14 mouse cellular contexts compared by ENCODE assay signal in genomic region chr9:63843431-63843830, GRCm38 (mm10).
DNase-seq lines count a peak whose midpoint lies in the region; ATAC-seq and TF ChIP-seq lines count a peak whose summit lies in the region.
"Had no signal": no experiment of that assay in that cellular context is flagged by ENCODE, and none has a peak within 500 bp of the region (broad histone marks: within the 10 kb centered on the region; RNA-seq: fewer than 3 reads in every experiment).

No protein-coding gene starts in this region.

- no peak overlapping the region for H3K4me3 ChIP-seq in forebrain, embryonic 15.5 days
- H3K4me3 ChIP-seq in forebrain, embryonic 11.5 days (ENCODE audit: low read depth, low read length): no peak overlapping the region
- H3K4me3 ChIP-seq in intestine, embryonic 15.5 days (replicated peaks): no peak overlapping the region
- no peak overlapping the region for H3K4me3 ChIP-seq in intestine, postnatal 0 days (ENCODE audit: low read depth, low read length)
- no peak overlapping the region for H3K4me3 ChIP-seq in midbrain, embryonic 15.5 days
- H3K4me3 ChIP-seq in midbrain, embryonic 10.5 days: no peak overlapping the region
- H3K4me3 ChIP-seq: heart, embryonic 15.5 days; midbrain, embryonic 12.5 days; neural tube, embryonic 13.5 days; stomach, embryonic 15.5 days had no signal

- H3K27me3 ChIP-seq in forebrain, embryonic 15.5 days: 0 out of 2 replicates have a peak, but pooled peaks cover 7% of the 10 kb centered on the region
- no peaks in the 10 kb centered on the region for H3K27me3 ChIP-seq in forebrain, embryonic 11.5 days (ENCODE audit: control insufficient read depth, insufficient read depth, low read length)
- H3K27me3 ChIP-seq in intestine, embryonic 15.5 days (replicated peaks): no peaks in the 10 kb centered on the region
- no peaks in the 10 kb centered on the region for H3K27me3 ChIP-seq in intestine, postnatal 0 days (replicated peaks; ENCODE audit: control insufficient read depth, insufficient read depth, low read length)
- H3K27me3 ChIP-seq in midbrain, embryonic 15.5 days (replicated peaks): no peaks in the 10 kb centered on the region
- H3K27me3 ChIP-seq in midbrain, embryonic 10.5 days (ENCODE audit: low read depth, poor library complexity, severe bottlenecking): 0 out of 2 replicates have a peak, but pooled peaks cover 9% of the 10 kb centered on the region
- H3K27me3 ChIP-seq: Patski had no signal

- ATAC-seq in forebrain, embryonic 15.5 days (replicated peaks): peak; percentile 23; the same call in 1 of the 2 replicates
- no peak for ATAC-seq in forebrain, embryonic 11.5 days (replicated peaks; ENCODE audit: low FRiP score)
- 0 out of 2 replicates have a peak, but pooled peaks have one; percentile 10 for ATAC-seq in intestine, embryonic 15.5 days
- no peak for ATAC-seq in intestine, postnatal 0 days
- 0 out of 2 replicates have a peak, but pooled peaks have one; percentile 11 for ATAC-seq in midbrain, embryonic 15.5 days (replicated peaks)

- DNase-seq in forebrain, embryonic 11.5 days (ENCODE audit: low spot score): no peak
- no peak for DNase-seq in midbrain, embryonic 10.5 days (ENCODE audit: low spot score)
- no peak for DNase-seq in cerebellum, postnatal 14 days

- no peaks in the 10 kb centered on the region for H3K36me3 ChIP-seq in forebrain, embryonic 15.5 days
- H3K36me3 ChIP-seq in forebrain, embryonic 11.5 days (ENCODE audit: control insufficient read depth, insufficient read depth, low read length): no peaks in the 10 kb centered on the region
- H3K36me3 ChIP-seq in intestine, embryonic 15.5 days: no peaks in the 10 kb centered on the region
- no peaks in the 10 kb centered on the region for H3K36me3 ChIP-seq in intestine, postnatal 0 days (ENCODE audit: control insufficient read depth, insufficient read depth)
- H3K36me3 ChIP-seq in midbrain, embryonic 15.5 days (replicated peaks): no peaks in the 10 kb centered on the region
- no peaks in the 10 kb centered on the region for H3K36me3 ChIP-seq in midbrain, embryonic 10.5 days
- H3K36me3 ChIP-seq: heart, embryonic 15.5 days; midbrain, embryonic 12.5 days; neural tube, embryonic 13.5 days; stomach, embryonic 15.5 days had no signal

- H3K4me2 ChIP-seq in forebrain, embryonic 15.5 days (replicated peaks): no peak overlapping the region
- no peak overlapping the region for H3K4me2 ChIP-seq in forebrain, embryonic 11.5 days (ENCODE audit: low read depth, low read length, severe bottlenecking)
- H3K4me2 ChIP-seq in intestine, embryonic 15.5 days (replicated peaks): no peak overlapping the region
- H3K4me2 ChIP-seq in intestine, postnatal 0 days (replicated peaks; ENCODE audit: low read depth): no peak overlapping the region
- H3K4me2 ChIP-seq in midbrain, embryonic 15.5 days: no peak overlapping the region
- H3K4me2 ChIP-seq: heart, embryonic 15.5 days; midbrain, embryonic 12.5 days; neural tube, embryonic 13.5 days; stomach, embryonic 15.5 days had no signal

- no peak overlapping the region for H3K9ac ChIP-seq in forebrain, embryonic 15.5 days (replicated peaks)
- no peak overlapping the region for H3K9ac ChIP-seq in forebrain, embryonic 11.5 days (ENCODE audit: low read length)
- H3K9ac ChIP-seq in intestine, embryonic 15.5 days: no peak overlapping the region
- H3K9ac ChIP-seq in intestine, postnatal 0 days (ENCODE audit: low read depth, low read length): no peak overlapping the region
- no peak overlapping the region for H3K9ac ChIP-seq in midbrain, embryonic 15.5 days
- H3K9ac ChIP-seq: forebrain, postnatal 0 days; heart, embryonic 15.5 days; liver, embryonic 14.5 days; midbrain, embryonic 12.5 days; neural tube, embryonic 13.5 days; stomach, embryonic 15.5 days had no signal

- no peaks in the 10 kb centered on the region for H3K9me3 ChIP-seq in forebrain, embryonic 15.5 days
- H3K9me3 ChIP-seq in forebrain, embryonic 11.5 days (ENCODE audit: control insufficient read depth, low read length): no peaks in the 10 kb centered on the region
- H3K9me3 ChIP-seq in intestine, embryonic 15.5 days: no peaks in the 10 kb centered on the region
- H3K9me3 ChIP-seq in intestine, postnatal 0 days (ENCODE audit: control insufficient read depth): no peaks in the 10 kb centered on the region
- H3K9me3 ChIP-seq in midbrain, embryonic 15.5 days: no peaks in the 10 kb centered on the region
- no peaks in the 10 kb centered on the region for H3K9me3 ChIP-seq in midbrain, embryonic 10.5 days (replicated peaks)
- H3K9me3 ChIP-seq: heart, embryonic 15.5 days; midbrain, embryonic 12.5 days; neural tube, embryonic 13.5 days; stomach, embryonic 15.5 days had no signal

- no peak overlapping the region for H3K27ac ChIP-seq in forebrain, embryonic 15.5 days (replicated peaks)
- H3K27ac ChIP-seq in forebrain, embryonic 11.5 days (ENCODE audit: low read depth, low read length): no peak overlapping the region
- no peak overlapping the region for H3K27ac ChIP-seq in intestine, embryonic 15.5 days
- H3K27ac ChIP-seq in intestine, postnatal 0 days (ENCODE audit: low read depth, low read length): no peak overlapping the region
- no peak overlapping the region for H3K27ac ChIP-seq in midbrain, embryonic 15.5 days
- H3K27ac ChIP-seq in midbrain, embryonic 10.5 days (replicated peaks): no peak overlapping the region
- H3K27ac ChIP-seq: heart, embryonic 15.5 days; liver, embryonic 14.5 days; midbrain, embryonic 12.5 days; neural tube, embryonic 13.5 days; stomach, embryonic 15.5 days had no signal

- no peaks in the 10 kb centered on the region for H3K4me1 ChIP-seq in forebrain, embryonic 15.5 days
- no peaks in the 10 kb centered on the region for H3K4me1 ChIP-seq in forebrain, embryonic 11.5 days (replicated peaks; ENCODE audit: control insufficient read depth, insufficient read depth, low read length)
- no peaks in the 10 kb centered on the region for H3K4me1 ChIP-seq in intestine, embryonic 15.5 days (replicated peaks)
- no peaks in the 10 kb centered on the region for H3K4me1 ChIP-seq in intestine, postnatal 0 days (replicated peaks; ENCODE audit: control insufficient read depth, insufficient read depth, low read length)
- no peaks in the 10 kb centered on the region for H3K4me1 ChIP-seq in midbrain, embryonic 15.5 days
- no peaks in the 10 kb centered on the region for H3K4me1 ChIP-seq in midbrain, embryonic 10.5 days
- H3K4me1 ChIP-seq: heart, embryonic 15.5 days; midbrain, embryonic 12.5 days; neural tube, embryonic 13.5 days; stomach, embryonic 15.5 days had no signal

- TF ChIP-seq CTCF in intestine, postnatal 0 days (IDR thresholded peaks at IDR 0.05; ENCODE audit: low read depth): no peak

- WGBS in forebrain, embryonic 15.5 days: 52% methylated on average over 2 of the region's 2 CpGs
- 58% methylated on average over 2 of the region's 2 CpGs for WGBS in forebrain, embryonic 11.5 days
- whole genome bisulfite sequencing in intestine, embryonic 15.5 days: 59% methylated on average over 2 of the region's 2 CpGs
- WGBS in intestine, postnatal 0 days: 59% methylated on average over 2 of the region's 2 CpGs
- 52% methylated on average over 2 of the region's 2 CpGs for WGBS in midbrain, embryonic 15.5 days
- 71% methylated on average over 2 of the region's 2 CpGs for WGBS in midbrain, embryonic 10.5 days

Comparison
In these comparisons a context has a peak if more than half of its experiments do, and no peak if none do; other contexts are left out.
1. ATAC-seq: peak in forebrain, embryonic 15.5 days (single experiment), intestine, embryonic 15.5 days (single experiment) and midbrain, embryonic 15.5 days (single experiment); none in forebrain, embryonic 11.5 days (single experiment) and intestine, postnatal 0 days (single experiment).